Mouse (Mus musculus) stomach, postnatal 0 days (tissue): ENCODE measurements around the gene Dnmt3a.

Experiments
- CTCF ChIP-seq: IDR thresholded peaks from 2 replicates; pipeline ENCODE4 v1.5.1; 2016; ENCODE audit warnings: antibody characterized with exemption, low read depth, mild to moderate bottlenecking, moderate library complexity
- EP300 ChIP-seq: optimal IDR thresholded peaks from 2 replicates; pipeline ENCODE3; 2016; ENCODE audit warnings: antibody characterized with exemption

DNA sequence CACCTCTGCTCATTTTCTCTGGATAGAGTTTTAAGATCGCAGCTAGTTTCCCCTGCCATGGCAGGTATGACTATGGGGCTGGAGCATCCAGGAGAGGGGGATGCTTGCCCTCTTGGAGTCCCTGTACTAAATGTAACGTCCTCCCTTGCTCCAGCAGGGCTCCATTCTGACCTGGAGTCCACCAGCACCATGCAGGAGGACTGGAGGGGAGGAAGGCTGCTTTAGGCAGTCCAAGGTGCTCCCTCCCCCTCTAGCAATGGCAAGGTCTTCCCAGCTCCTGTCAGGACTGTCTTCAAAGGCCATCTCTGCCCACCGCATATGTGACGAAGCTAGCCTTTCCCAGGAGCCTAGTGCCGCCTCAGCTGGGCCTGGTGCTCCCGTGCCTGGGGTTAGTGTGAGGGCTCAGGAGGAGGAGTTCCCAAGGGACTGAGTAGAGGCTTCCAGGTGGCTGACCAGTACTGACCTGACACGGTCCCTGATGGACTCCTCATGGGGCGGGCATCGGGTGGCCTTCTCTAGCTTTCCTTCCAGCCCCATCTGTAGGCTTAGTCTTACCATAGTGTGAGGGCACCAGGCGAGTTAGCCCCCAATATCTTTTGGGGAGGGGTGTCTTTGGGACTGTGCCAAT is 104.8 kb downstream of the Dnmt3a start:
- no peak for TF ChIP-seq CTCF
- no peak for TF ChIP-seq EP300
